Comparison of ENCODE assay signal across 21 mouse cellular contexts in the genomic region with DNA sequence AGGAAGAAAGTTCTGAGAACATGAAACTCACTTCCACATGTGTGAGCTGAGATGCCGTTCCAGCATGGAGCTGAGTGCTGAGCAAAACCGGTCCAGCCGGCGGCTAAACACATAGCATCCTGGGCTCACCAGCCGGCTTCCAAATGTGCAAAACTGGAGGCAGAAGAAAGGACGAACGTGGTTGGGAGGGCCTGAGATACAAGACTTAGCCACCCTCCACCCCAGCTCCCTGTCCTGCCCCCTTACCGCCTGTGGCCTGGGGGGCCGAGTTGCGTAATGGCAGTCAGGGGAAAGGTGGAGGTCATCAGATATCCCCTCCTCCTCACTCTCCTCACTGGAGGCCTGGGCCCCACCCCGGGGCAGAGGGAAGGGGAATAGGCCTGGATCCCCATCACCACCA. TPM values are rescaled to one million over a fixed set of nuclear protein-coding genes. Genes with fewer than 3 reads are reported as not detected.
DNase-seq lines count a peak whose midpoint lies in the region; ATAC-seq and TF ChIP-seq lines count a peak whose summit lies in the region.
"Had no signal": no experiment of that assay in that cellular context is flagged by ENCODE, and none has a peak within 500 bp of the region (broad histone marks: within the 10 kb centered on the region; RNA-seq: fewer than 3 reads in every experiment).

No protein-coding gene starts in this region.

- H3K4me3 ChIP-seq in forebrain, embryonic 10.5 days = no peak overlapping the region
- no peak overlapping the region for H3K4me3 ChIP-seq in forebrain, postnatal 0 days (ENCODE audit: low read depth, low read length)
- no peak overlapping the region for H3K4me3 ChIP-seq in left cerebral cortex, adult 2 months
- H3K4me3 ChIP-seq in neural tube, embryonic 13.5 days = no peak overlapping the region
- no peak overlapping the region for H3K4me3 ChIP-seq in neural tube, embryonic 15.5 days (replicated peaks)
- H3K4me3 ChIP-seq: embryonic facial prominence, embryonic 13.5 days; erythroblast, embryonic 14.5 days; heart, adult 2 months; heart, embryonic 13.5 days; hindbrain, embryonic 15.5 days; megakaryocyte, embryonic 14.5 days had no signal

- intact Hi-C loops in left cerebral cortex, adult 2 months (cut with DNase I) = loop anchor here (1.0 kb wide), 1 partner anchor 40 kb away; no protein-coding TSS in a partner anchor
- intact Hi-C loops in left cerebral cortex, postnatal 14 days (cut with DNase I) = no loop called here

- no peak overlapping the region for H3K9ac ChIP-seq in forebrain, postnatal 0 days
- no peak overlapping the region for H3K9ac ChIP-seq in neural tube, embryonic 13.5 days
- H3K9ac ChIP-seq in neural tube, embryonic 15.5 days (replicated peaks) = no peak overlapping the region
- H3K9ac ChIP-seq: embryonic facial prominence, embryonic 13.5 days; hindbrain, embryonic 15.5 days; liver, postnatal 0 days had no signal

- no peak for ATAC-seq in forebrain, postnatal 0 days
- no peak for ATAC-seq in neural tube, embryonic 13.5 days (ENCODE audit: low read depth)
- no peak for ATAC-seq in neural tube, embryonic 15.5 days (ENCODE audit: low FRiP score)
- ATAC-seq: forebrain, embryonic 14.5 days; intestine, embryonic 16.5 days; liver, postnatal 0 days; midbrain, embryonic 16.5 days had no signal

- H3K4me2 ChIP-seq in forebrain, postnatal 0 days (ENCODE audit: low read depth) = no peak overlapping the region
- H3K4me2 ChIP-seq in neural tube, embryonic 13.5 days = no peak overlapping the region
- no peak overlapping the region for H3K4me2 ChIP-seq in neural tube, embryonic 15.5 days
- H3K4me2 ChIP-seq: embryonic facial prominence, embryonic 13.5 days; heart, embryonic 13.5 days; hindbrain, embryonic 15.5 days had no signal

- DNase-seq in forebrain, embryonic 10.5 days (ENCODE audit: extremely low spot score, low spot score) = no peak
- DNase-seq in forebrain, postnatal 0 days = no peak
- DNase-seq in left cerebral cortex, adult 2 months (ENCODE audit: extremely low spot score in 1 of 2, low spot score in 2 of 2) = peak in 1 of 2 experiments; percentile 17
- no peak for DNase-seq in left cerebral cortex, postnatal 14 days (ENCODE audit: low spot score in 2 of 2)
- no peak for DNase-seq in Muller cell, postnatal 12 days (ENCODE audit: inconsistent ontology term)

- H3K4me1 ChIP-seq in forebrain, embryonic 10.5 days = peaks cover 53% of the 10 kb centered on the region
- peaks cover 18% of the 10 kb centered on the region for H3K4me1 ChIP-seq in forebrain, postnatal 0 days (ENCODE audit: insufficient read depth)
- H3K4me1 ChIP-seq in neural tube, embryonic 13.5 days (replicated peaks) = peaks cover 76% of the 10 kb centered on the region
- peaks cover 50% of the 10 kb centered on the region for H3K4me1 ChIP-seq in neural tube, embryonic 15.5 days

- H3K9me3 ChIP-seq in forebrain, embryonic 10.5 days = no peaks in the 10 kb centered on the region
- no peaks in the 10 kb centered on the region for H3K9me3 ChIP-seq in forebrain, postnatal 0 days (ENCODE audit: low read length)
- no peaks in the 10 kb centered on the region for H3K9me3 ChIP-seq in neural tube, embryonic 13.5 days
- no peaks in the 10 kb centered on the region for H3K9me3 ChIP-seq in neural tube, embryonic 15.5 days (replicated peaks)
- H3K9me3 ChIP-seq: embryonic facial prominence, embryonic 13.5 days; heart, embryonic 13.5 days; hindbrain, embryonic 15.5 days; megakaryocyte, embryonic 14.5 days had no signal

- no peaks in the 10 kb centered on the region for H3K27me3 ChIP-seq in forebrain, embryonic 10.5 days (ENCODE audit: poor library complexity, severe bottlenecking)
- no peaks in the 10 kb centered on the region for H3K27me3 ChIP-seq in forebrain, postnatal 0 days (ENCODE audit: insufficient read depth, low read length)
- no peaks in the 10 kb centered on the region for H3K27me3 ChIP-seq in neural tube, embryonic 13.5 days
- H3K27me3 ChIP-seq in neural tube, embryonic 15.5 days (replicated peaks) = no peaks in the 10 kb centered on the region
- H3K27me3 ChIP-seq: CH12.LX; embryonic facial prominence, embryonic 13.5 days; heart, embryonic 13.5 days; hindbrain, embryonic 15.5 days; megakaryocyte, embryonic 14.5 days had no signal

- peaks cover 71% of the 10 kb centered on the region for H3K36me3 ChIP-seq in forebrain, embryonic 10.5 days (replicated peaks)
- peaks cover 51% of the 10 kb centered on the region for H3K36me3 ChIP-seq in forebrain, postnatal 0 days (ENCODE audit: insufficient read depth)
- peaks cover 69% of the 10 kb centered on the region for H3K36me3 ChIP-seq in neural tube, embryonic 13.5 days
- H3K36me3 ChIP-seq in neural tube, embryonic 15.5 days = peaks cover 53% of the 10 kb centered on the region

- H3K27ac ChIP-seq in forebrain, embryonic 10.5 days = 0 out of 2 replicates have a peak overlapping the region, but pooled peaks have one; percentile 15
- H3K27ac ChIP-seq in forebrain, postnatal 0 days (ENCODE audit: low read depth, low read length) = no peak overlapping the region
- H3K27ac ChIP-seq in left cerebral cortex, adult 2 months = peak overlapping the region; percentile 96
- H3K27ac ChIP-seq in neural tube, embryonic 13.5 days (replicated peaks) = 0 out of 2 replicates have a peak overlapping the region, but pooled peaks have one; percentile 23
- H3K27ac ChIP-seq in neural tube, embryonic 15.5 days (replicated peaks) = no peak overlapping the region
- H3K27ac ChIP-seq: embryonic facial prominence, embryonic 13.5 days; heart, adult 2 months; heart, embryonic 13.5 days; hindbrain, embryonic 15.5 days had no signal

- TF ChIP-seq CTCF in forebrain, postnatal 0 days (IDR thresholded peaks at IDR 0.05; ENCODE audit: low read depth) = no peak
- no peak for TF ChIP-seq CTCF in left cerebral cortex, adult 2 months (IDR thresholded peaks at IDR 0.05)

- WGBS in forebrain, embryonic 10.5 days = 91% methylated on average over 11 of the region's 11 CpGs
- 87% methylated on average over 11 of the region's 11 CpGs for WGBS in forebrain, postnatal 0 days
- WGBS in neural tube, embryonic 13.5 days = 89% methylated on average over 11 of the region's 11 CpGs
- whole genome bisulfite sequencing in neural tube, embryonic 15.5 days = 91% methylated on average over 11 of the region's 11 CpGs

RNA-seq across cellular contexts. Expression of gene Cyb561d1, which starts 3.5 kb away (rescaled TPM):
- polyA plus RNA-seq in forebrain, embryonic 10.5 days (2016; fragmentation: Nextera tagmentation; extraction: Ambion mirVana) = 3.7 and 4.2 TPM in 2 replicates
- total RNA-seq in forebrain, postnatal 0 days (2014; rRNA removed) = 4.1 and 5.4 TPM in 2 replicates
- polyA plus RNA-seq in forebrain, postnatal 0 days (2015; fragmentation: Nextera tagmentation; extraction: Ambion mirVana) = 3.3 and 4.5 TPM in 2 replicates
- 10 to 100 TPM; 18.8 to 20.7 TPM for total RNA-seq in left cerebral cortex, adult 2 months (2021)
- total RNA-seq in left cerebral cortex, postnatal 14 days (2021) = 10 to 100 TPM; 13.7 to 14.7 TPM
- polyA plus RNA-seq in neural tube, embryonic 13.5 days (2015; fragmentation: Nextera tagmentation; extraction: Ambion mirVana) = 3.9 and 4.3 TPM in 2 replicates
- 3.1 TPM in 2 replicates for polyA plus RNA-seq in neural tube, embryonic 15.5 days (2015; fragmentation: Nextera tagmentation; extraction: Ambion mirVana)

RNA-seq across cellular contexts. Expression of gene Atxn7l2, which starts 6.3 kb away (rescaled TPM):
- 20.2 and 20.3 TPM in 2 replicates for polyA plus RNA-seq in forebrain, embryonic 10.5 days (2016; fragmentation: Nextera tagmentation; extraction: Ambion mirVana)
- total RNA-seq in forebrain, postnatal 0 days (2014; rRNA removed) = 22.0 and 23.4 TPM in 2 replicates
- 18.1 and 20.7 TPM in 2 replicates for polyA plus RNA-seq in forebrain, postnatal 0 days (2015; fragmentation: Nextera tagmentation; extraction: Ambion mirVana)
- total RNA-seq in left cerebral cortex, adult 2 months (2021) = 10 to 100 TPM; 30.6 to 32.8 TPM
- total RNA-seq in left cerebral cortex, postnatal 14 days (2021) = 10 to 100 TPM; 22.5 to 23.0 TPM
- 24.5 and 26.0 TPM in 2 replicates for polyA plus RNA-seq in neural tube, embryonic 13.5 days (2015; fragmentation: Nextera tagmentation; extraction: Ambion mirVana)
- polyA plus RNA-seq in neural tube, embryonic 15.5 days (2015; fragmentation: Nextera tagmentation; extraction: Ambion mirVana) = 18.4 and 21.2 TPM in 2 replicates

RNA-seq across cellular contexts. Expression of gene Amigo1, which starts 18.3 kb away (rescaled TPM):
- polyA plus RNA-seq in forebrain, embryonic 10.5 days (2016; fragmentation: Nextera tagmentation; extraction: Ambion mirVana) = 3.0 and 3.4 TPM in 2 replicates
- total RNA-seq in forebrain, postnatal 0 days (2014; rRNA removed) = 20.4 and 22.0 TPM in 2 replicates
- polyA plus RNA-seq in forebrain, postnatal 0 days (2015; fragmentation: Nextera tagmentation; extraction: Ambion mirVana) = 9.4 and 12.1 TPM in 2 replicates
- 10 to 100 TPM; 80.2 to 82.8 TPM for total RNA-seq in left cerebral cortex, adult 2 months (2021)
- total RNA-seq in left cerebral cortex, postnatal 14 days (2021) = 10 to 100 TPM; 55.3 to 57.7 TPM
- polyA plus RNA-seq in neural tube, embryonic 13.5 days (2015; fragmentation: Nextera tagmentation; extraction: Ambion mirVana) = 16.6 and 21.9 TPM in 2 replicates
- 10.2 and 14.4 TPM in 2 replicates for polyA plus RNA-seq in neural tube, embryonic 15.5 days (2015; fragmentation: Nextera tagmentation; extraction: Ambion mirVana)

RNA-seq across cellular contexts. Expression of gene Sypl2, which starts 22.0 kb away (rescaled TPM):
- polyA plus RNA-seq in forebrain, embryonic 10.5 days (2016; fragmentation: Nextera tagmentation; extraction: Ambion mirVana) = 0.98 and 1.0 TPM in 2 replicates
- 0.29 and 1.0 TPM in 2 replicates for total RNA-seq in forebrain, postnatal 0 days (2014; rRNA removed)
- polyA plus RNA-seq in forebrain, postnatal 0 days (2015; fragmentation: Nextera tagmentation; extraction: Ambion mirVana) = 0.42 and 0.70 TPM in 2 replicates
- 1 to 10 TPM; 1.7 to 2.0 TPM for total RNA-seq in left cerebral cortex, adult 2 months (2021)
- total RNA-seq in left cerebral cortex, postnatal 14 days (2021) = 1 to 10 TPM; 1.1 to 1.3 TPM
- polyA plus RNA-seq in neural tube, embryonic 13.5 days (2015; fragmentation: Nextera tagmentation; extraction: Ambion mirVana) = 0.14 and 0.71 TPM in 2 replicates
- polyA plus RNA-seq in neural tube, embryonic 15.5 days (2015; fragmentation: Nextera tagmentation; extraction: Ambion mirVana) = 0.38 and 0.52 TPM in 2 replicates
- total RNA-seq: CH12.LX had no signal
- polyA plus RNA-seq: erythroblast, embryonic 14.5 days had no signal

RNA-seq across cellular contexts. Expression of gene Gpr61, which starts 49.8 kb away (rescaled TPM):
- 0.15 and 0.21 TPM in 2 replicates for polyA plus RNA-seq in forebrain, embryonic 10.5 days (2016; fragmentation: Nextera tagmentation; extraction: Ambion mirVana)
- total RNA-seq in forebrain, postnatal 0 days (2014; rRNA removed) = 8.1 and 9.8 TPM in 2 replicates
- polyA plus RNA-seq in forebrain, postnatal 0 days (2015; fragmentation: Nextera tagmentation; extraction: Ambion mirVana) = 3.2 and 5.3 TPM in 2 replicates
- 10 to 100 TPM; 17.0 to 19.0 TPM for total RNA-seq in left cerebral cortex, adult 2 months (2021)
- 10 to 100 TPM; 19.7 to 21.0 TPM for total RNA-seq in left cerebral cortex, postnatal 14 days (2021)
- polyA plus RNA-seq in neural tube, embryonic 13.5 days (2015; fragmentation: Nextera tagmentation; extraction: Ambion mirVana) = 3.3 and 4.2 TPM in 2 replicates
- 6.1 and 7.7 TPM in 2 replicates for polyA plus RNA-seq in neural tube, embryonic 15.5 days (2015; fragmentation: Nextera tagmentation; extraction: Ambion mirVana)
- total RNA-seq: adrenal gland, postnatal 14 days; CH12.LX; heart, adult 2 months; heart, postnatal 25 days; liver, adult 2 months had no signal
- polyA plus RNA-seq: erythroblast, embryonic 14.5 days; heart, embryonic 13.5 days; liver, adult 2 months; liver, postnatal 0 days had no signal

Comparison
In these comparisons a context has a peak if more than half of its experiments do, and no peak if none do; other contexts are left out.
1. H3K27ac ChIP-seq: peak in forebrain, embryonic 10.5 days (single experiment), left cerebral cortex, adult 2 months (single experiment) and neural tube, embryonic 13.5 days (single experiment); none in forebrain, postnatal 0 days (single experiment) and neural tube, embryonic 15.5 days (single experiment).